Mouse (Mus musculus): ENCODE results near the gene Lrrc27. TPM values are rescaled to one million over a fixed set of nuclear protein-coding genes. Genes with fewer than 3 reads are reported as not detected.
A peak's percentile ranks its signal among the peaks of the same experiment; 100 is the strongest.

Gene Lrrc27
- polyA plus RNA-seq, 1 experiment from 2014 or later: 4.5 TPM

GRCm38 (mm10) chr7:139230241-139230640 lies 17.5 kb downstream of the Lrrc27 start:
- Histone ChIP-seq H3K27ac (peak overlapping the region; percentile 90; the same call in 1 of the 2 replicates), H3K4me1 (peaks cover 68% of the 10 kb centered on the region), H3K27me3 (ENCODE audit: insufficient read depth, poor library complexity, severe bottlenecking) (no peaks in the 10 kb centered on the region), H3K9me3 (no peaks in the 10 kb centered on the region), H3K4me3 (no peak overlapping the region), H3K36me3 (no peaks in the 10 kb centered on the region)
- 73% methylated on average over 12 of the region's 12 CpGs for WGBS
- no peak for DNase-seq (ENCODE audit: low spot score)

GRCm38 (mm10) chr7:139233714-139234113 lies 20.9 kb downstream of the Lrrc27 start:
- Histone ChIP-seq H3K36me3 (no peaks in the 10 kb centered on the region), H3K27ac (peak overlapping the region; percentile 85), H3K4me1 (peaks cover 52% of the 10 kb centered on the region), H3K4me3 (no peak overlapping the region), H3K27me3 (ENCODE audit: insufficient read depth, poor library complexity, severe bottlenecking) (no peaks in the 10 kb centered on the region), H3K9me3 (no peaks in the 10 kb centered on the region)
- peak; percentile 90 for DNase-seq (ENCODE audit: low spot score)
- under 1% methylated on average over 7 of the region's 7 CpGs for WGBS

- WGBS: 1% methylated on average over 18 of the region's 18 CpGs
- H3K4me3 ChIP-seq: 0 out of 2 replicates have a peak overlapping the region, but pooled peaks have one; percentile 24
- H3K4me1 ChIP-seq: peaks cover 50% of the 10 kb centered on the region
- no peaks in the 10 kb centered on the region for H3K36me3 ChIP-seq
- H3K27ac ChIP-seq: peak overlapping the region; percentile 85
- no peaks in the 10 kb centered on the region for H3K9me3 ChIP-seq
- DNase-seq (ENCODE audit: low spot score): peak; percentile 94
- no peaks in the 10 kb centered on the region for H3K27me3 ChIP-seq (ENCODE audit: insufficient read depth, poor library complexity, severe bottlenecking)
Observed at GRCm38 (mm10) chr7:139234426-139235188, 21.8 kb downstream of the Lrrc27 start.

GRCm38 (mm10) chr7:139235651-139236358 lies 23.0 kb downstream of the Lrrc27 start:
- Histone ChIP-seq H3K4me1 (peaks cover 43% of the 10 kb centered on the region), H3K27me3 (ENCODE audit: insufficient read depth, poor library complexity, severe bottlenecking) (peaks cover 5% of the 10 kb centered on the region; the same call in 1 of the 2 replicates), H3K4me3 (no peak overlapping the region), H3K9me3 (no peaks in the 10 kb centered on the region), H3K36me3 (no peaks in the 10 kb centered on the region), H3K27ac (peak overlapping the region; percentile 85)
- 84% methylated on average over 12 of the region's 12 CpGs for WGBS
- DNase-seq (ENCODE audit: low spot score): no peak

- WGBS: 64% methylated on average over 3 of the region's 3 CpGs
- H3K27ac ChIP-seq: no peak overlapping the region
Observed at GRCm38 (mm10) chr7:139239432-139239831, 26.6 kb downstream of the Lrrc27 start.

DNA sequence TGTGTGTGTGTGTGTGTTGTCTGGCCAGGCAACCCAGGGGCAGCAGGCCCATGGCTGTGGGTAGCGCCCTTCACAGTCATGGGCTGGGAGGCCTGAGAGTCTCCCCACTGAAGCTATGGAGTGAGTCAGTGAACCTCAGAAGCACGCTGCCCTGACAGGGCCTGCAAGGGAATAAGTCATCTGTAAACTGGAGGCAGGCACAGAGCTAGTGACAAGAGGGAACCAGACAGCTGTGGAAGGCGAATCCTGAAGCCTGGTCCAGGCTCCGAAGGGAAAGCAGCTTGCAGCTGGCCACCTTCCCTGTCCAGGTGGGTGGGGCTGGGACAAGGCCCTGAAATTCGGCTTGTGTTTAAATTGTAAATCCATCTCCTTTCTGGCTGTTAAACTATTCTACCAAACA lies 33.3 kb downstream of the Lrrc27 start:
- H3K4me1 ChIP-seq: peaks cover 64% of the 10 kb centered on the region
- H3K36me3 ChIP-seq: no peaks in the 10 kb centered on the region
- H3K27me3 ChIP-seq (ENCODE audit: insufficient read depth, poor library complexity, severe bottlenecking): no peaks in the 10 kb centered on the region
- no peak overlapping the region for H3K4me3 ChIP-seq
- DNase-seq (ENCODE audit: low spot score): no peak
- no peaks in the 10 kb centered on the region for H3K9me3 ChIP-seq
- WGBS: 73% methylated on average over 5 of the region's 5 CpGs
- H3K27ac ChIP-seq: peak overlapping the region; percentile 77

More at GRCm38 (mm10) chr7:139239432-139239831, 26.6 kb downstream of the Lrrc27 start:
- no peak overlapping the region for H3K4me3 ChIP-seq
- no peaks in the 10 kb centered on the region for H3K36me3 ChIP-seq
- no peaks in the 10 kb centered on the region for H3K9me3 ChIP-seq
- peaks cover 31% of the 10 kb centered on the region for H3K4me1 ChIP-seq
- no peak for DNase-seq (ENCODE audit: low spot score)
- H3K27me3 ChIP-seq (ENCODE audit: insufficient read depth, poor library complexity, severe bottlenecking): peaks cover 5% of the 10 kb centered on the region; the same call in 1 of the 2 replicates

- WGBS: 3% methylated on average over 38 of the region's 38 CpGs
- DNase-seq (ENCODE audit: low spot score): peak; percentile 84
Observed at GRCm38 (mm10) chr7:139246931-139247880, 34.4 kb downstream of the Lrrc27 start.

DNA sequence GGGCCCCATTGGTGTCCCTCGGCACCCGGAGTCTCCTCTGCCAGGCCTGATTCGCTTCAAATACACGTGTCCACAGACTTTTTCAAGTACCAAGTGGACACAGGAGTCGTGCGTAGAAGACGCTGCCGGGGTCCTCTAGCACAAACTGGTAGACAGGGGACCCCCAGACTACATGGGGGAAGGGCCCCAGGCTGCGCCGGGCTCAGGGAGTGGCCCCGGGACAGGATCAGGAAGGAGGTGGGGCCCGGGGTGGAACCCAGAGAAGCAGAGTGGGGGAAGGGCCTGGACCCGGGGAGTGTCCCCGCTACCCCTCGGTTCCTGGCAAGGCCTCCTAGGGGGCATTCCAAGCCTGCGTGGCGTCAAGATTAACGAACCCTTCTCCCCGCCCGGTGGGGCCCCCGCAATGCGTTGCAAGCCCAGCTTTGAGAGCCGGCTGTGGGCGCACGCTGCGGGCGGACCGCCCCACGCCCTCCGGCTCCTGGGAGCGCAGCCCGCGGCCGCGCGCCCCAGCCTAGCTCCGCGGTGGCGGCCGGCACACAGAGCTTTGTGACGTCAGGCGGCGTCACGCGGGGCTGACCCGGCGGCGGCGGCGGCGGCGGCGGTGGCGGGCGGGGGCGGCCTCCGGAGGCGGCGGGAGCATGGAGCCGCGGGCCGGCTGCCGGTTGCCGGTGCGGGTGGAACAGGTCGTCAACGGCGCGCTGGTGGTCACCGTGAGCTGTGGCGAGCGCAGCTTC lies 35.3 kb downstream of the Lrrc27 start, which contains the start of gene Pwwp2b:
Gene Pwwp2b, plus strand, starts transcription at position 602 of the 734 bp plus-strand sequence.
- H3K9me3 ChIP-seq: no peaks in the 10 kb centered on the region
- no peaks in the 10 kb centered on the region for H3K27me3 ChIP-seq (ENCODE audit: insufficient read depth, poor library complexity, severe bottlenecking)
- peak; percentile 85 for DNase-seq (ENCODE audit: low spot score)
- H3K4me3 ChIP-seq: peak within 1 kb of the TSS; percentile 83
- under 1% methylated on average over 71 of the region's 72 CpGs for WGBS
- H3K4me1 ChIP-seq: peaks cover 84% of the 10 kb centered on the region
- no peaks in the 10 kb centered on the region for H3K36me3 ChIP-seq
- peak within 1 kb of the TSS; percentile 98 for H3K27ac ChIP-seq

More at GRCm38 (mm10) chr7:139246931-139247880, 34.4 kb downstream of the Lrrc27 start:
- Histone ChIP-seq H3K27ac (peak overlapping the region; percentile 98), H3K9me3 (no peaks in the 10 kb centered on the region), H3K27me3 (ENCODE audit: insufficient read depth, poor library complexity, severe bottlenecking) (no peaks in the 10 kb centered on the region), H3K4me3 (peak overlapping the region; percentile 83), H3K36me3 (no peaks in the 10 kb centered on the region), H3K4me1 (peaks cover 75% of the 10 kb centered on the region)

- peaks cover 92% of the 10 kb centered on the region for H3K4me1 ChIP-seq
- no peaks in the 10 kb centered on the region for H3K36me3 ChIP-seq
- H3K9me3 ChIP-seq: no peaks in the 10 kb centered on the region
- peak overlapping the region; percentile 98 for H3K27ac ChIP-seq
- DNase-seq (ENCODE audit: low spot score): no peak
- peak overlapping the region; percentile 83 for H3K4me3 ChIP-seq
- WGBS: 1% methylated on average over 45 of the region's 45 CpGs
- H3K27me3 ChIP-seq (ENCODE audit: insufficient read depth, poor library complexity, severe bottlenecking): no peaks in the 10 kb centered on the region
Observed at GRCm38 (mm10) chr7:139248615-139249405, 36.0 kb downstream of the Lrrc27 start.

DNA sequence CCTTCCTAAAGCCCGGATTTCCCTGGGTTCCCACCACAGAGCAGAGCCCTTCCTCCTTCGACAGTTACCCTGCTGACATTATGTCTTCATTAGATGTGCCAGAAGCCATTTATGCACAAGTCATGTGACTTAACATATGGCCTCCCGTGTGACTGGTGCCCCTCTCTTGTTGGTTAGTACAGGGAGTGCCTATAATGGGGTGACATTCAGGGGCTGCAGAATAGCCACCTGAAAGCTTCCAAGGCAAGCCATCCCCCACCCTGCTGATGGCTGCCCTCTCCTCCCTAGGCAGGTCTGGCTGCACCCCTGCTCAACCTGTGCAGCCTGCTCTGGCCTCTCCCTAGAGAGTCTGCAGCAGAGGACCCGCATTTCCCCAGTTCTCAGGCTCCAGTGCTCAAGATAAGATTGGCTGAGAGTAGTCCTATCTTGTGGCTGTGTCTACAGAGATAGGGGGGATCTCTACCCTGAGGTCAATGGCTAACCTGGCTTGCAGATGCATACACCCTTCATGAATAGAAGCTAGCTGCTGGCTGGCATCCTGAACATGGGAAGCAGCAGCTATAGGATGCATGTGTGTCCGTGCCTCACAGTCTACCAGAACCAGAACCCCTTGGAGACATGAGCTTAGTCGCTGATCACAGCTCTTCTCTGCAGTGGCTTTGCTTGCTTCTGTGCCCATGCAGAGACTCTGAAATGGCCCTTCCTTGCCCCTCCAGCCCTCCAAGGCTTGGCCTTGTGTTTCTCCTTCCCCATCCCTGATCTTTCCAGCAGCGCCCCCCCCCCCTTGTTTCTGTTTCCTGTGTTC lies 36.8 kb downstream of the Lrrc27 start:
- H3K9me3 ChIP-seq: no peaks in the 10 kb centered on the region
- WGBS: 33% methylated on average over 7 of the region's 7 CpGs
- H3K27me3 ChIP-seq (ENCODE audit: insufficient read depth, poor library complexity, severe bottlenecking): no peaks in the 10 kb centered on the region
- peaks cover 5% of the 10 kb centered on the region; the same call in 1 of the 2 replicates for H3K36me3 ChIP-seq
- H3K4me3 ChIP-seq: peak overlapping the region; percentile 83
- H3K27ac ChIP-seq: peak overlapping the region; percentile 98
- DNase-seq (ENCODE audit: low spot score): no peak
- H3K4me1 ChIP-seq: peaks cover 92% of the 10 kb centered on the region

Data from heart, embryonic 10.5 days (tissue).